Mouse (Mus musculus): Measurements from ENCODE around the gene Oas2. TPM values are rescaled to one million over a fixed set of nuclear protein-coding genes. Genes with fewer than 3 reads are reported as not detected.

The Oas2 gene
- total and polyA plus RNA-seq, 2 experiments from 2014 or later = 0.15 TPM; not detected in 1

DNA sequence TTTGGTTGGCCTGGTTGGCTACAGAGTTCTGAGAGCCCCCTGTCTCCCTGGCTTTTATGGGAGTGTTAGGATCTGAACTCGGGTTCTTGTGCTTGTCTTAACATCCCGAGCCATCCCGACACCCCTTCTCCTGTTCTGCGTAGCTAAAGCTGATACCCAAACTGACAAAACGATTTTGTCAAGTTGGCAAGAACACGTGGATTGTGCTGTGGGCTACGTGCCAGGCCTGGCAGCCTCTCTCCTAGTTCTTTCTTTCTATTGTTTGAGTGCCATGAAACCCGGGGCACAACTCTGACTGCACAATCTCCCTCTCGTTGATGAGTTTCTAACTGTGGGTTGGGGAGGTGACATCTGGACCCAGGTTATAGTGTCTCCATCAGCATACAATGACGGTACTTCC, 20.3 kb downstream of the Oas2 start:
- H3K9ac ChIP-seq (replicated peaks; ENCODE audit: low read depth, low read length) = no peak overlapping the region
- ATAC-seq (ENCODE audit: insufficient read depth, low read depth) (no peak), DNase-seq (ENCODE audit: low spot score) (no peak)
- H3K36me3 ChIP-seq (replicated peaks; ENCODE audit: control insufficient read depth, insufficient read depth, low read length) = no peaks in the 10 kb centered on the region
- no peak overlapping the region for H3K4me2 ChIP-seq (ENCODE audit: low read depth, low read length)
- no peak for TF ChIP-seq CTCF (IDR thresholded peaks at IDR 0.05; ENCODE audit: low read depth)
- no peak for TF ChIP-seq EP300 (IDR thresholded peaks at IDR 0.05; ENCODE audit: low read depth)
- H3K9me3 ChIP-seq (replicated peaks; ENCODE audit: control insufficient read depth, low read length) = no peaks in the 10 kb centered on the region
- no peaks in the 10 kb centered on the region for H3K4me1 ChIP-seq (ENCODE audit: control insufficient read depth, insufficient read depth)
- no peak overlapping the region for H3K27ac ChIP-seq (ENCODE audit: low read depth)
- no peak overlapping the region for H3K4me3 ChIP-seq (ENCODE audit: low read depth, low read length)
- no peaks in the 10 kb centered on the region for H3K27me3 ChIP-seq (ENCODE audit: control insufficient read depth, insufficient read depth, low read length)
- 57% methylated on average over 10 of the region's 10 CpGs for WGBS

- H3K4me1 ChIP-seq (ENCODE audit: control insufficient read depth, insufficient read depth) = no peaks in the 10 kb centered on the region
- no peak for DNase-seq (ENCODE audit: low spot score)
Observed at GRCm38 (mm10) chr5:120725811-120726455, 23.7 kb downstream of the Oas2 start.

GRCm38 (mm10) chr5:120721005-120721404, 28.6 kb downstream of the Oas2 start:
- Histone ChIP-seq H3K9ac (replicated peaks; ENCODE audit: low read depth, low read length) (no peak overlapping the region), H3K27ac (ENCODE audit: low read depth) (no peak overlapping the region), H3K4me1 (ENCODE audit: control insufficient read depth, insufficient read depth) (no peaks in the 10 kb centered on the region), H3K36me3 (replicated peaks; ENCODE audit: control insufficient read depth, insufficient read depth, low read length) (no peaks in the 10 kb centered on the region), H3K4me3 (ENCODE audit: low read depth, low read length) (no peak overlapping the region), H3K27me3 (ENCODE audit: control insufficient read depth, insufficient read depth, low read length) (no peaks in the 10 kb centered on the region), H3K9me3 (replicated peaks; ENCODE audit: control insufficient read depth, low read length) (peaks cover 7% of the 10 kb centered on the region; the same call in 1 of the 2 replicates), H3K4me2 (ENCODE audit: low read depth, low read length) (no peak overlapping the region)
- no peak for ATAC-seq (ENCODE audit: insufficient read depth, low read depth)
- no peak for DNase-seq (ENCODE audit: low spot score)
- WGBS = 46% methylated on average over 7 of the region's 7 CpGs
- no peak for TF ChIP-seq EP300 (IDR thresholded peaks at IDR 0.05; ENCODE audit: low read depth)
- no peak for TF ChIP-seq CTCF (IDR thresholded peaks at IDR 0.05; ENCODE audit: low read depth)

More at GRCm38 (mm10) chr5:120725811-120726455, 23.7 kb downstream of the Oas2 start:
- Histone ChIP-seq H3K4me2 (ENCODE audit: low read depth, low read length) (no peak overlapping the region), H3K27me3 (ENCODE audit: control insufficient read depth, insufficient read depth, low read length) (no peaks in the 10 kb centered on the region), H3K4me3 (ENCODE audit: low read depth, low read length) (no peak overlapping the region), H3K36me3 (replicated peaks; ENCODE audit: control insufficient read depth, insufficient read depth, low read length) (no peaks in the 10 kb centered on the region), H3K9ac (replicated peaks; ENCODE audit: low read depth, low read length) (no peak overlapping the region), H3K9me3 (replicated peaks; ENCODE audit: control insufficient read depth, low read length) (no peaks in the 10 kb centered on the region), H3K27ac (ENCODE audit: low read depth) (no peak overlapping the region)
- no peak for ATAC-seq (ENCODE audit: insufficient read depth, low read depth)
- no peak for TF ChIP-seq EP300 (IDR thresholded peaks at IDR 0.05; ENCODE audit: low read depth)
- TF ChIP-seq CTCF (IDR thresholded peaks at IDR 0.05; ENCODE audit: low read depth) = no peak
- WGBS = 62% methylated on average over 12 of the region's 12 CpGs

DNA sequence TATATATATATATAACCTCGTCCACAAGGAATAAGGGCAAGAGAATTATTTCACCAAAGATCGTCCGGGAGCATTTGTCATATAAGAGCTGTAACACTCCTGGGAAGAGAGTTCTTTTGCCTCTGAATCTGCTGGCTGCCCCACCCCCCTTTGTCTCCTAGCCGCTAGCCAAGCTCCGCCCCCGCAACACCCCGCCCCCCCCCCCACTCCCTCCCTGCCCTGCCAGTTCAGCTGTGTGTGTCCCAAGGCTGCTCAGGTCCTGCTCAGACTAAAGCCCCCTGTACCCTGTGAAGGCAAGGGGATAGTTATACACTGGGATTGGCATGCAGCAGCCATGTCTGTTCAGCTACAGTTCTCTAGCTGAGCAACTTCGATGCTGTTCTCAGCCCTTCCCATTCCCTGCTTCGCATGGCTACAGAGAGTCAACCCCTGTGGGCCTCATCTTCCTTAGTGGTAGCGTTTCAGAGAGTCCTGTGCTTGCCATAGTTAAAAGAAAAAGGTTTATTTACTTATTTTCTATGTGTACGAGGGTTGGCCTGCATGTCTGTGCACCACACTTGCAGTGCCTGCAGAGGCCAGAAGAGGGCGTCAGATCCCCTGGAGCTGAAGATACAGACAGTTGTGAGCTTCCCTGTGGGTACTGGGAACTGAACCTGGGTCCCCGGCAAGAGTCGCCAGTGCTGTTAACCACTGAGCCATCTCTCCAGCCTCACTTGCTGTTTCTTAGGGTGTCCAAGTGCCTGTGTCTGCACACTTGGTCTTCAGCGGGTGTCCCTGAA, 30.9 kb downstream of the Oas2 start:
- H3K4me1 ChIP-seq (ENCODE audit: control insufficient read depth, insufficient read depth) = no peaks in the 10 kb centered on the region
- WGBS = 59% methylated on average over 15 of the region's 15 CpGs
- no peak overlapping the region for H3K4me2 ChIP-seq (ENCODE audit: low read depth, low read length)
- H3K4me3 ChIP-seq (ENCODE audit: low read depth, low read length) = no peak overlapping the region
- ATAC-seq (ENCODE audit: insufficient read depth, low read depth) = no peak
- H3K9me3 ChIP-seq (replicated peaks; ENCODE audit: control insufficient read depth, low read length) = peaks cover 7% of the 10 kb centered on the region; the same call in 1 of the 2 replicates
- no peaks in the 10 kb centered on the region for H3K36me3 ChIP-seq (replicated peaks; ENCODE audit: control insufficient read depth, insufficient read depth, low read length)
- no peak for DNase-seq (ENCODE audit: low spot score)
- no peak overlapping the region for H3K27ac ChIP-seq (ENCODE audit: low read depth)
- H3K27me3 ChIP-seq (ENCODE audit: control insufficient read depth, insufficient read depth, low read length) = peaks cover 16% of the 10 kb centered on the region
- H3K9ac ChIP-seq (replicated peaks; ENCODE audit: low read depth, low read length) = no peak overlapping the region
- TF ChIP-seq CTCF (IDR thresholded peaks at IDR 0.05; ENCODE audit: low read depth) (no peak), EP300 (IDR thresholded peaks at IDR 0.05; ENCODE audit: low read depth) (no peak)

DNA sequence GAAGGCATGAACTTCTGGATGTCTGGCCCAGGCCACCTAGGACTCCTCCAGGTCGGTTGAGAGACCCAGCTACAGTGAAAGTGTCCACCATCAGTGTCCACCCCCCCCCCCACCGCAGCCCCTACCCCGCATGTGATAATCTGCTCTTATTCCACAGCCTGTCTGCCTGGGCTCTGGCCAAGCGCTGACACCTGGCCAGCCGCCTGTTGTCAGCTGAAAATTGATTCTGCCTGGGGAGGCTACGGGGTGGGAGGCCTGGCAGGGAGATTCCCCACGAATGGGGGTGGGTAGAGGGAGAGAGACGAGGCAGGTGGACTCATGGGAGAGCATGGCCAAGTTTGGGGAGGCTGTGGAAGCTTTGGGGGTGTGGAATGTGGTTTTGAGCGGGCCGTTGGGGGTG, 32.5 kb downstream of the Oas2 start:
- ATAC-seq (ENCODE audit: insufficient read depth, low read depth) (no peak), DNase-seq (ENCODE audit: low spot score) (no peak)
- TF ChIP-seq CTCF (IDR thresholded peaks at IDR 0.05; ENCODE audit: low read depth) = no peak
- TF ChIP-seq EP300 (IDR thresholded peaks at IDR 0.05; ENCODE audit: low read depth) = no peak
- no peak overlapping the region for H3K4me3 ChIP-seq (ENCODE audit: low read depth, low read length)
- peaks cover 31% of the 10 kb centered on the region for H3K27me3 ChIP-seq (ENCODE audit: control insufficient read depth, insufficient read depth, low read length)
- H3K27ac ChIP-seq (ENCODE audit: low read depth) = no peak overlapping the region
- no peaks in the 10 kb centered on the region for H3K36me3 ChIP-seq (replicated peaks; ENCODE audit: control insufficient read depth, insufficient read depth, low read length)
- no peaks in the 10 kb centered on the region for H3K4me1 ChIP-seq (ENCODE audit: control insufficient read depth, insufficient read depth)
- H3K4me2 ChIP-seq (ENCODE audit: low read depth, low read length) = no peak overlapping the region
- WGBS = 65% methylated on average over 10 of the region's 10 CpGs
- H3K9me3 ChIP-seq (replicated peaks; ENCODE audit: control insufficient read depth, low read length) = peaks cover 7% of the 10 kb centered on the region; the same call in 1 of the 2 replicates
- no peak overlapping the region for H3K9ac ChIP-seq (replicated peaks; ENCODE audit: low read depth, low read length)
